Mouse (Mus musculus) monocyte, adult 2 months (primary cell): ENCODE data around the gene Arhgef40.

Experiments used
- DNase-seq, 2 experiments: peaks; one replicate each; pipeline ENCODE4 v3.0.0; 2022; ENCODE audit warnings: low spot score in 2 of 2, low read depth in 1 of 2

Arhgef40 gene

DNA sequence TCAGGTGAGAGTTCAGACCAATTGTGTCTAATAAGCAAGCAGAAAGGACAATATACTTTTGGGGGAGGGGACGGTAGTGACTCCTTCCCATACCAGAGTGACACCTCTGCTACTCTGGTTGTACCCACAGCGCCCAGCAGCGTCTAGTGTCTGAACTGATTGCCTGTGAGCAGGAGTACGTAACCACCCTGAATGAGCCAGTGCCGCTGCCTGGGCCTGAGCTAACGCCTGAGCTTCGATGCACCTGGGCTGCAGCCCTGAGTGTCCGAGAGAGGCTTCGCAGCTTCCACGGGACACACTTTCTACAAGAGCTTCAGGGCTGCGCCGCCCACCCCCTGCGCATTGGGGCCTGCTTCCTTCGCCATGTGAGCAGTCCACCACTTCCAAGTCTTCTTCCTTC lies 13.0 kb downstream of the Arhgef40 start:
- DNase-seq, result no peak

DNA sequence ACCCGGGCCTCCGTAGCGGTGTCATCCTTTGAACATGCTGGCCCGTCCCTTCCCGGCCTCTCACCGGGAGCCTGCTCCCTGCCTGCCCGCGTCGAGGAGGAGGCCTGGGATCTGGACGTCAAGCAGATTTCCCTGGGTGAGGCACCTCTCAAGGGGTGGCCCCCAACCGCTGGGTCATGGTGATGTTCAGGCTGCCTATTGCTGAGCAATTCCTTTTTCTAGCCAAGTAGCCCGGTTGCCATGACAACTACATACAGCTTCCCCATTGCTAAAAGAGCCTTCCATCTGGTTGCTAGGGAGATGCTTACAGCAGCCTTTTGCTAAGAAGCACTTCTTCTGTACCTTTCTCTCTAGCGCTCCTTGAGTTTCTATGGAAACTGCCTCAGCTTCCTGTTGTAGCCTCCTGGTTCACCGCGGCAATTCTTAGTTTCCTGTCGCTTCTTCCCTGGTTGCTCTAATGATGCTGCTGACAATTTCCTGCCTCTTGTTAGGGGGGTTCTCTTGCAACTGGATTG lies 19.5 kb downstream of the Arhgef40 start:
- no peak for DNase-seq

DNA sequence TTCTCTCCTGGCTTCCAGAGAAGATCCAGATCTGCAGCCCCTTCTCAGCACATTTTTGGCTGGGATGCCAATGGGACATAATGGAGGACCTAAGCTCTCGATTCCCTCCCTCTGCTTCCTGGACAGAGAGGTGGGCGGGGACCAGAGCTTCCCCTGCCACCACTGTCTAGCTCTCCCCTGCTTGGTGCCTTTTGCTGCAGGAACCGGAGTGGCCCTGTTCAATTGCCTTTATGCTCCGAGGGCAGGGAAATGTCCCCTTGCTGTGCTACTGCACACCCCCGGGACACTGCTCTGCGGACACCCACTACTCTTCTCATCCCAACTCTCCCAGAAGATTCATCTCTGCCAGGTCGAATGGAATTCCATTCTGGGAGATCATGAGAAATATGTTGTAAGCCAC lies 20.6 kb downstream of the Arhgef40 start:
- DNase-seq, result no peak

DNA sequence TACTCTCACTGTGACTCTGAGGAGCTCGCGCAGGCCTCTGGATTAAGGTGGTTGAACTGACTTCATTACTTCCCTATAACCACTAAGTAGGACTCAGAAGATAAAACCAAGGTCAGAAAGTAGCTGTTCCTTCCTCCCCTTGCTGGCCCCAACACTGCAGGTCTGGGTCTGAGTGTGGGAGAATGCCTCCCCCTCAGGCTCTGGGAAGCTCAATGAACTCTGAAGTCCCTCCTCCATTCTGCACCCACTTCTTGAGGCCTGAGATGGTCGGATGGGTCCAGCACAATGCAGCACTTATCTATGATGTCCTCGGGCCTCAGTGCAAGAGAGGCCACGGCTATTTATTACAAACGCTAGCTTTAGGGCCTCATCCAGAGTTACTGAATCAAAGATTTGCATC lies 21.1 kb downstream of the Arhgef40 start:
- no peak for DNase-seq

DNA sequence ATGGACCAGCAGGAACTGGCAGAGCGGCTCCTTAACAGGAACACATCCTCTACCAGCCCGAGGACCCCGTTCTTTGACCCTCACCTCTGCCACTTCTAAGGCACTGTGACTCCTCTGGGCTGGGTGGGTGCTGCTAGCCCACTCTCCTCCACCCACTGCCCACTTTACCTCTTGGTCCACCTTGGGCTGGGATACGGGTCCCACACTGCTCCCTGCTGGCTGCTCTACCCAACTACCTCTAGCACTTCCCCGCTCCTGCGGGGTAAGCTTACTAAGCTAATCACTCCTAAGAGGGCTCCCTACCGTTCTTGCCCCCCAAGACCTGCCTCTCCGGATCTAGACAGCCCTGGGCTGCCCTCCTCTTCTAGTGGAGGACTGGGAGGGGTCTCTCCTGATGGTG lies 21.7 kb downstream of the Arhgef40 start:
- no peak for DNase-seq

DNA sequence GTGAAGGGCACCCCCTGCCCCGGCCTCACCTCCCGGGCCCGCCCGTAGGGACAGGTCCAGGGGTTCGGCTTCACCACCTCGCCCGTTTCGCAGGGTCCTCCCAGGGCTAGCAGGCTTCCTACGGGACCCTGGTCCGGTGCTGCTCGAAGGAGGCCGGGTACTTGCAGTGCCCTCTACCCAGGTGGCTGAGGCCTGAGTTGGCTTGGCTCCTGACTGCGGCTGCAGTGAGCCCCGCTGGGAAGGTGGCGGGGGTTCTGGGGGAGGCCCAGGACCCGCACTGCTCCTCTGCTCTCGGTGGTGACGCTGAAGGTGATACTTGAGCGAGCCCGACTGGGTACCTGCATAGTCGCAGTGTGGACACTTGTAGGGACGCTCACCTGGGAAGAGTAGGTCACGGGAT lies 22.3 kb downstream of the Arhgef40 start:
- no peak for DNase-seq

DNA sequence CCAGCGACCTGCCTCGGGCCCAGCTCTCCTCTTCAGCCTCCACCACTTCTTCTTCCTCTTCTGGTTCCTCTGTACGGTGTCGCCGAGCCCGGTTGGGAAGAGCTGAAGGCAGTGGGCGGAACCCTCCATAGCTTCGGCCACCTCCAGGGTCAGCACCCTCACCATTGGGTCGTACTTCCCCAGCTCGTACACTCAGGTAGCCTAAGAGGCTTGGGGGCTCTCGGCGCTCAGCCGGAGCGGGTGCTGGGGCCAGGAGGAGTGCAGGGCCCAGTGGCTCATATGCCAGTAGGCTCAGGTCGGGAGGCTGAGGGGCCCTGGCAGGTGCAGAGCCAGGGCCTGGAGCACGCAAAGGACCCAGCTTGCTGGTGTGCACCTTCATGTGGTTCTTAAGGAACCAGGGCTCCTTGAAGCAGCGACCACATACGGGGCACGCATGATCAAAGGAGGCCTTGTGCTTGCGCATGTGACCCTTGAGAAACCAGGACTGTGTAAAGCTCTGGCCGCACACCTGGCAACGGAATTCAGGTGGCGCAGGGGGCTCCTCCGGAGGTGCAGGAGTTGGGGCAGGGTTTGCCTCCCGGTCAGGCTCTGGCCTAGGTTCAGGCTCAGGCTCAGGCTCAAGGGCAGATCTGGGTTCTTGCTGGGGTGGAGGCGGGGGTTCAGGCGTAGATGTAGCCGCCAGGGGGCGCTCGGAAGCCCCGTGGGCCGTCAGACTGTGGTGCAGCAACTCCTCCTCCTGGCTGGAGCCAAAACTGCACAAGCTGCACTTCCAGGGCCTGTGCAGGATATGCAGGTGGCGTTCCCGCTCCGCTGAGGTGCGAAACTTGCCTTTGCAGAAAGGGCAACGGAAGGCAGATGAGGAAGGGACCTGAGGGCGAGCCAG lies 24.0 kb downstream of the Arhgef40 start:
- DNase-seq, result peak; percentile 63 to 82

DNA sequence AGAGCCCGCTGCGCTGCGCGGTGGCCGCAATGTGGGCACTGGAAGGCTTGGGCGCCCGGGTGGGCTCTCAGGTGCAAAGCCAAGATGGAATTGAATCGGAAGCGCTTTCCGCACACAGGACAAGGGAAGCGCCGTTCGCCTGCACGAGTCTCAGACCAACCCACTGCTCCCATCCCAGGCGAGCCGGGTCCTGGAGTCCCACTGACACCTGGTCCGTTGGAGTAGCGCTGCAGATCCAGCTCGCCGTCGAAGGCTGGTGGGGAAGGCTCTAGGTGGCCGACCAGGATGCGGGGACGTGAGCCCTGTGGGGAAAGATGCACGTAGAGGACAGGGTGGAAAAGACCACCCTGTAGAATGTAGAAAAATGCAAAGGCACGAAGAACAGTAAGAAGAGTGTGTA lies 24.8 kb downstream of the Arhgef40 start:
- no peak for DNase-seq

DNA sequence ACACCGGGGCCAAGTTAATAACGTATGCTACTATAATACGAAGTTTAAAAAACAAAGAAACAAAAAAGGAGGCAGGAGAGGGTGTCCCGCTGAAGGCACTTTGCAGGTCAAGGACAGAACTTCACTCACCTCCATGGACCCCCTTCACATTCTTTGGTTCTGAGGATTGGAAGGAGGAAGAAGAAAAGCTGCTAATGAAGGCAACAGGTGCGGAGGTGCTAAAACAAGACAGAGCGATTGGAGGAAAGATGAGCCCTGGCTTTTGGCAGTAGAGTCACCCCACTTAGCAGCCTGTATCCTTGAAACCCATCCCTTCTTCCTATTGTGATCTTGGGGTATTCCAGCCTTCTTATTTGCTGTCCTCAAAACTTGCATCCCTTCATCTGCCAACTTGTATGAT lies 25.3 kb downstream of the Arhgef40 start:
- no peak for DNase-seq

DNA sequence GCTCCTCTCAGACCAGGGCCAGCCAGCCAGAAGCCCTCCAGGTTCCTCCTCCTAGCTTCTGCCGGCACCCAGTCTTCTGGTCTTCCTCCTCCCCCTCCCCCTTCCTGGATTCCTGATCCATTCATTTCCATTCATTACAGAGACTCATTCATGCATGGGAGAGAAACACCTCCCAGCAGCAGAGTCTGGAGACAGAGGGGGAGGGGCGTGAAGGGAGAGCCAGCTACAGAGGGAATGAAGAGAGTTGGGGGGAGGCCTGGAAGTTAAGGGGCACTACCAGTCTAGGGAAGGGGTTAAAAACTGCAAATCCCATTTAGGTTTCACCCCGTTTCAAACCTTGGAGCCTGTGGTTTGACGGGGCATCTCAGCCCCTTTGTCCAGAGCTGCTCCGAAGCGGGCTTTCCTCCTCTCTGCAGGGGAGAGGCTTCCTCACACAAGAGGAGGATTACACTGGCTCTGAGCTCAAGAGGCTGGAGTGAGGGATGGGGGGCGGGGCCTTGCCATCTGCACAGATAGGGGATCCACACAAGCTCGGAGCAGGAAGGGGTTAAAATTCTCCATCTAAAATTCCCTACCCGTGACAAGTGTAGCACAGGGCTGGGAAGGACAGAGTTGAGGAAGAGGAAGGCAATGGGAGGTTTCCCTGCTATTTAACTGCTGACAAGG lies 26.1 kb downstream of the Arhgef40 start:
- DNase-seq, result no peak

DNA sequence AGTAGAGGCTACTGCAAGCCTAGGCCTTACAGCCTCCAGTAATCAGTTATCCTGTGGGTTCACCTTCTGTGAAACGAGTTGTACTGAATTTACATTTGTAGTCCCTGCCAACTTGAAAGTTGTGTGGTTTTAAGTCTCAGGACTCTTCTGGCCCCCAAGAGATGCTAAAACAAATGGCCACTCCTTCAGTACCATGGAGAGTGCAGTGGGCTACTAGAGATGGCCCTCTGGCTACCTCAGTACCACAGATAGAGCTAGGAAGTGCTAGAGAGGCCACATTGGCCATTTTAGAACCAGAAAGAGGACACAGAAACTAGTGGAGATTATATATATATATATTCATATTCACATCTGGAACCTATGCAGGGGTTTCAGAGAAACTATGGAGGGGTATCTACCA lies 27.2 kb downstream of the Arhgef40 start:
- no peak for DNase-seq

DNA sequence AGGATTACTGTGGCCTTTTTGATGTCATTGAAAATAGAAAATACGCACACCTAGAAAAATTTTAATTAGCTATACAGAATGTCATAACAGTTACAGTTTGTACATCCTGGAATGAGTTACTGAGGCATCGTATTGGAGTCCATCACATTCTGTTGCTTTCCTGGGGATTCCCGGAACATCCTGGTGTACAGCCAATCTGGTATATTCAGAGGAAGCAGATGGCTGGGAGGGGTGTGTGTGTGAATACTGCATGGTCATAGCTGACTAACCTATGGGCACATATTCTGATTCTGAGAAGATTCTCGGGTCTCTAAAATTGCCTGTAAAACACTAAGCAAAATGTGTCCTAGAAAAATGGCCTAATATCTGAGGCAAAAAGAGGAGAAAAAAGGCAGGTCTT lies 27.6 kb downstream of the Arhgef40 start:
- no peak for DNase-seq

DNA sequence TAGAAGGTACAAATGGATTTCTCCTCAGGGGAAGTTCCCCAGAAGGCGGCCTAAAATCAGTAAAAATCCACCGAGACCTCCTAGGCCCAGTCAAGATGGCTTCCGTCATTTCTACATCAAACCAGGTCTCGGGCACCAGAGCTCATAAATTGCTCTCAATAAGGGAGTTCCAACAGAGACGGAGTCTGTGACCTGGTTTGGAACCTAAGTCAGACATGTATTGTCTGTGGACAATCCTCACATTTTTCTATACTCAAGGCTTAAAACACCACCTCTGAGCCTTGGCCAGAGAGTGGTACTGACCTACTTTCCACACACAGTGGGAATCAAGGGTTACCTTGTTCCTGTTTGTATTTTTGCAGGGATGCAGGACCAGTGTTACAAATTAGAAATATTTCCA lies 28.0 kb downstream of the Arhgef40 start:
- DNase-seq, result no peak

DNA sequence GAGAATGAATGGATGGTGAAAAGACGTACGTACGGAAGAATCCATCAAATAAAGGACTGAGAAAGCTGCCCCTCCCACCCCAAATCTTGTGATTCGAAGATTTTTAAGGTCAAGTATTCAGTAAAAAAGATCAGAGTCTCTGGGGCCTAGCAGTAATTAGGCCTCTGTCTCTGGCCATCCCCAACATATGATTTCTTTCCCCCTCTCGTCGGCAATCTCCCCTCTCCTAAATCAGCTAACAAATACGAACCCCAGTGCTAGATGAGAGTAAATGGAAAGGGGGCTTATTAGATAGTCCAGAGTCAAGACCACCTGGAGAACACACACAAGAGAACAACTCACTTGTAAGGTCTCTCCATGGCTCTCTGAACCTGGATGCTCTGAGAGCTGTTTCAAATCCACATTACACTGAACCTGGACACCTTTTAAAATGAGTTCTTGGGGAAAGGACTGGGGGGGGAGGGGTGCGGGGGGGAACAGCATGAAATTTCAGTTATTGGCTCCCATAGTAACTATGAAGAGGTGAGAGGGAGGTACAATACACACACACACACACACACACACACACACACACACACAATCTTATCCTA lies 28.6 kb downstream of the Arhgef40 start:
- DNase-seq, result no peak

DNA sequence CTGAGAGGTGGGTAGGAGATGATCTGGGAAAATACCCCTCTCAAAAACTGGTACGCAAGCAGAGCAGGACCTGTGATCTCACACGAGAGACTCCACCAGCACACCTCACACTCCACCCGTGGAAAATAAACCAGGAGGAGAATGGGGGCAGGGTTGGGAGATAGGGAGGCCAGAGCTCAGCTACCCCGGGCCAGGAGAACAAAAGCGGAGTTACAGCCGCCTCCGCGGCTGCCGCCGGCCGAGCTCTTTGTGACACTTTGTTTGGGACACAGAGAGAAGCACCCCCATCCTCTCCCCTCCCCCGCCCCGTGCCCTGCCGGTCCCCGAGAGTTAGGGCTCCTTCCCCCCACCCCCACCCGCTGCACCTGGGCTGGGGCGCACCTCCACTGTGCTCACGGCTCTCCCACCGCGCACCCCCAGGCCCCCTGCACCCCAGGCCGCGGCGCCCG lies 29.3 kb downstream of the Arhgef40 start:
- no peak for DNase-seq

DNA sequence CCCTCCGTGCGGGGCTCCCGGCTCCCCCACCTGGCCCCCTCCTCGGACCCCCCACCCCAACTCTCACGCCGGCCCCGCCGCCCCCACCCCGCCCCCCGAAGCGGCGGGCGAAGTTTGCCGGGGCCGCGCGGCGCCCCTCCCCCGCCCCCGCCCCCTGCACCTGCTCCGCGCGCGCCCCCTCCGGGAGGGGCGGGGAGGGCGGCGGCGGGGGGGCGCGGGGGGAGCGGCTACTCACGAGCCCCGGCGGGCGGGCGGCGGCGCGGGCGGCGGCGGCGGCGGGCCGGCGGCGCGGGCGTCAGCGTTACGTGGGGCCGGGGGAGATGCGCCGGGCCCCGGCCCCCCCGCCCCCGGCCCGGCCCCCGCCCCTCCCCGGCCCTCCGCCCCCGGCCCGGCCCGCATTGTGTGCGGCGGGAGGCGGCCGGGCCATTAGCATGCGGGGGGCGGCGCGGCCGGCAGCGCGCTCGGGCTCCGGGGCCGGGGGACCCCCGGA lies 29.8 kb downstream of the Arhgef40 start:
- DNase-seq, result no peak

DNA sequence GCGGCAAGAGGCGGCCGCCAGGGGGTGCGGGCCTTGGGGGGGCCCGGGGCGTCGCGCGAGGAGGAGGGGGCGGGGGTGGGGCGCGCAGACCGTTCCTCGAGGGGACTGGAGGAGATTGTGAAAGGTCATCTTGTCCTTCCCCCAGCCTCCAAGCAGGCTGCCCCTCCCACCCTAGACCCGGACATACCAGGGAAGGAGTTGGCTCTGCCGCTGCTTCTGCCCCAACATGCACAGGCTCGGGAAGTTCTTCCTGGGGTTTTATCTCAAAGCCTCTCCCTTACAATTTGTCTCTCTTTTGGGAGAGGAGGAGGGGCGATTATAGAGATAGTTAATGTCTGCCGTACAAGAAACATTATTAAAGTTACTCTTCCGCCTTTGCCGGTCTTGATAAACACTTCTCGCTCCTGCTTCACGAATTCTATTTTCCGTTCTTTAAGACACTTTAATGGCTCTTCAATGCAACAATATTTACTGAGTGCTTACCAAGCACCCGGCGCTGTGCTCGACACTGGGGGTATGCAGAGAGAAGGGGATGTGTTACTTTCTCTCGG lies 30.3 kb downstream of the Arhgef40 start:
- no peak for DNase-seq

DNA sequence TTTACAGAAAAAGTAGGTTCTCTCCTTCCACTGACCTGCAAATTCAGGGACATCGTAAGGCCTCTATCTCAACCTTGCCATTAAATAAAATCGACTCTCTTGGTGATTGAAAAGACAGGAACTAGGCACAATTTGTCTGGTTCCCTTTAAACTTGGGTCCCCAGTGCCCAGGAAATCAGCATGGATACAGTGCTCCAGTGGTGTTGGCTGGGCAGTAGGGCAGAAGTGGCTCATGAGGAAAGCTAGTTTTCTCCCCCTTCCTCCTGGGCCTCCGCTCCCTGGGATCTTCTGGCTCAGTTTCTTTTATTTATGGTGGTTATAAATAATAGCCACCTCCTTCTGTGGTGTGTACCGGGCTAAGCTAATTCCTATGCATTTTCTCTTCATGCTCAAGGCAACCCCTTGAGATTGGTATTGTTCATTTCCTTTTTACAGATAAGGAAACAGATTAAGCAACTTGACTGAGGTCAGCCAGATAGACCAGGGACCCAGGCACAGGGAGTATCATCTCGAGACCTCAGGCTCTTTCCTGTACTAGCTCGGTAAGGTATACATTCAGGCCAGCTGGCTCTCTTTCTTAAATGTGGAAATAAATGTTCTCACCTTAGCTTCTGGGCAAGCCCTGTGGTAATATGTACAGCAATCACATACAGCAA lies 31.1 kb downstream of the Arhgef40 start, which contains the start of gene Tmem253:
Gene Tmem253, plus strand, starts transcription at position 214 of the 656 bp plus-strand sequence.
- no peak for DNase-seq

DNA sequence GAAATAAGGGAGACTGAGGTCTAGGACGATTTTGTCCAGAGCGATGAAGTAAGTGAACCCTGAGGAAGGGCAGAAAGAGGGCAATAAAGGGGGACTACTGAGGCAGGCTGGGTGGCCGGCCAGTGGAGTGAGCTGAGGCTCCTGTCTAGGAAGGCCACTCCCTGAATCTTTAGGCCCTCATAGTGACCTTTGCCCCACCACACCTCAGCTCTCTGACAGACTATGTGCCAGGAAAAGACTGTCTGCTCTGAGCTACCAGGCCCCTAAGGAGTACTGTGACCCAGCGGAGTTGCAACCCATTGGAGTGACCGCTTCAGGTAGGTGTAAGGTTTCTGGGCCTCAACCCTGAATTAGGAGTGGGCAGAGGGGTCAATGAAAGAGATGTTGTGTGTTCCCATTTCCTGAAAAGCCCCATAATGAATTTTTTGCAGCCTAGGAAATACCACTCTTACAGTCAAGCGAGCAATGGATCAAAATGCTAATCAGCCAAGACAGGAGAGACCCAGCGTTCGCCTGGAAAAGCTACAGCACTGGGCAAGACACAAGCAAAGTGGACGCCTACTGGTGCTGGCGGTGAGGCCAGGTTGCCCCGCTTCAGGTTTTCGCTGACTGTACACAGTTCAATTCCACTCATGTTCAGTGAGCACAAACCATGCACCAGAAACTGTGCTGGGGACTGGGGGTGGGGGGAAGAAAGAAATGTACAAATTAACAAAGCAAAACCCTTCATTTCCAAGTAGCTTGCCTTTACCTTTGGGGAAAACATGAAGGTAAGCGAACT lies 32.3 kb downstream of the Arhgef40 start:
- DNase-seq, result no peak

DNA sequence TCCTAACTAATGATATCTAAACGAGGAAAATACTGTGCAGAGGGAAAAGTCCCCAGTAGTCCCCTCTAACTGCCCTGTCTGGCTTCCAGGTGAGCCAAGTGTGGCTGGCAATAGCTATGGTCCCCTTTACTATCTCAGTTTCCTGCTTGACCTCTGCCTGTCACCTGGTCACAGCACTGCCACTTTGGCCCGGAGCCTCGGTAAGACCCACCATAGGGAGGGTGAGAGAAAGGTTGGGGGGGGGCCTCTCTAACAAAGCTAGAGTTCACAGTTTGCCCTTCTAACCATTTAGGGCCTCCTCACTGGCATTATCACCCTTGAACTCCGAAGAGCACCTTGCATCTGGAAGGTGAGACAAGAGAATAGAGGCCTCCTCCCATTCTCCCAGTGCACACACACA lies 33.1 kb downstream of the Arhgef40 start:
- DNase-seq, result no peak
